Mouse (Mus musculus) midbrain, embryonic 11.5 days (tissue): ENCODE results near the gene Gli3. TPM values are rescaled to one million over a fixed set of nuclear protein-coding genes. Genes with fewer than 3 reads are reported as not detected.

Experiments used
- ATAC-seq: fragments of 200-750 bp; cut with Nextera tagmentation; 2 replicates; pipeline ENCODE4 v1.8.0; 2017; ENCODE audit warnings: moderate TSS enrichment, moderate library complexity; ENCODE audit not compliant: low FRiP score
- DNase-seq: peaks from one replicate; pipeline ENCODE4 v3.0.0; 2015; ENCODE audit warnings: low spot score; ENCODE audit errors: missing footprints
- H3K27ac ChIP-seq: fragments of 300-500 bp; sonication (generic); 2 replicates; pipeline ENCODE4 v1.5.1; 2014; ENCODE audit warnings: low read depth, low read length
- H3K27me3 ChIP-seq: fragments of 300-500 bp; sonication (generic); 2 replicates; pipeline ENCODE4 v1.6.1; 2014; ENCODE audit warnings: mild to moderate bottlenecking, low read length, moderate library complexity, mixed read lengths; ENCODE audit not compliant: control insufficient read depth, insufficient read depth
- H3K36me3 ChIP-seq: fragments of 300-500 bp; sonication (generic); 2 replicates; pipeline ENCODE4 v1.6.1; 2014; ENCODE audit warnings: mild to moderate bottlenecking, low read length, moderate library complexity, mixed read lengths; ENCODE audit not compliant: control insufficient read depth, insufficient read depth
- H3K4me1 ChIP-seq: fragments of 300-500 bp; sonication (generic); 2 replicates; pipeline ENCODE4 v1.6.1; 2014; ENCODE audit warnings: low read length; ENCODE audit not compliant: control insufficient read depth, insufficient read depth
- H3K4me2 ChIP-seq: fragments of 300-500 bp; sonication (generic); 2 replicates; pipeline ENCODE4 v1.6.1; 2014; ENCODE audit warnings: mild to moderate bottlenecking, moderate library complexity
- H3K4me3 ChIP-seq: fragments of 300-500 bp; sonication (generic); 2 replicates; pipeline ENCODE4 v1.5.1; 2014; ENCODE audit warnings: low read depth, low read length
- H3K9ac ChIP-seq: fragments of 300-500 bp; sonication (generic); 2 replicates; pipeline ENCODE4 v1.6.1; 2014; ENCODE audit warnings: low read length
- H3K9me3 ChIP-seq: fragments of 300-500 bp; sonication (generic); 2 replicates; pipeline ENCODE4 v1.6.1; 2016; ENCODE audit warnings: low read length; ENCODE audit not compliant: control insufficient read depth
- WGBS: fragments of 180-500 bp; shearing (Covaris S2); extraction: QIAGEN DNeasy Blood & Tissue Kit; methylation state at CpG from one replicate; pipeline ENCODE4 v1.1.7; 2014; 5-methylcytosine and 5-hydroxymethylcytosine counted together
- polyA plus RNA-seq: library from polyadenylated mRNA; unstranded; fragments of >200 nt; fragmentation: Nextera tagmentation; extraction: Ambion mirVana; gene quantifications from 2 replicates; pipeline ENCODE4 v1.2.1, GENCODE M21; 2014

Gli3 gene
- polyA plus RNA-seq, 1 experiment from 2014 or later, result 41.5 TPM

GRCm38 (mm10) chr13:15542053-15542452, 79.0 kb downstream of the Gli3 start:
- WGBS, result 12% methylated on average over 5 of the region's 5 CpGs
- peak overlapping the region; percentile 11; the same call in 1 of the 2 replicates for H3K4me2 ChIP-seq
- peak overlapping the region; percentile 80 for H3K27ac ChIP-seq
- H3K9me3 ChIP-seq, result no peaks in the 10 kb centered on the region
- no peak overlapping the region for H3K4me3 ChIP-seq
- no peaks in the 10 kb centered on the region; the same call in 1 of the 2 replicates for H3K27me3 ChIP-seq
- no peaks in the 10 kb centered on the region for H3K36me3 ChIP-seq
- H3K4me1 ChIP-seq, result peaks cover 61% of the 10 kb centered on the region
- peak overlapping the region; percentile 9; the same call in 1 of the 2 replicates for H3K9ac ChIP-seq
- DNase-seq (peak; percentile 90), ATAC-seq (peak; percentile 63)

DNA sequence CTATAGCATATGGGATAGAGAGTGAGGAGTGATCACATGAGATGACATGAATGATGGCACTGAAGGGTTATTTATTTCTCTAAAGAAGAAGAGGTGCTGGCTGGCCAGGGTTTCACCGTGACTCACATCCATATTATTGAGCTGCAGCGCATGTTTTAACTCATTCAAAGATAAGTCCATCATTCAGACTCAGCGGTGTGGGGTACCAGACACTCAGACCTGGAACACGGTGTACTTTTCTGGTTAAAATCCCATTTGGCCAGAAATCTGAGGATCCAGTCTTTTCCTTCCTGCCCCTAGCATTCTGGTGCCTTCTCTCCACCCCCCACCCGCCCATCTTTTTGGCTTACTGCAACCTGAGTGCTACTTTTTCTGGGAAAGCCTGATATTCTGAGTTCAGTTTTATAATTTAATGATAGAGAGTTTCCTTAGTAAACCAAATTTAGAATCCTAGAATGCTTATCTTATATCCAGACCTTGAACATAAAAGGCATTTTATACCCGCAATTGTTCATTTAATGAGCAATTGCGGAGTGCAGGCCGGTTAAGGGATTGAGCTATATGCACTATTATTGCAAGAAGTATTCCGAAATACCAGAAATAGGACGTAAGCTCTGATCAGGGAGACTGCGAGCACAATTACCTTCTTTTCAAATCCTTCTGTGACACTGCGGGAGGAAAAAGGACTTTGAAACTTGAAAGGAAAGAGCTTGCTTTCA, 80.3 kb downstream of the Gli3 start:
- Histone ChIP-seq H3K4me1 (peaks cover 57% of the 10 kb centered on the region), H3K9me3 (no peaks in the 10 kb centered on the region), H3K36me3 (no peaks in the 10 kb centered on the region), H3K27me3 (no peaks in the 10 kb centered on the region; the same call in 1 of the 2 replicates), H3K4me2 (peak overlapping the region; percentile 32), H3K27ac (peak overlapping the region; percentile 80), H3K4me3 (no peak overlapping the region), H3K9ac (peak overlapping the region; percentile 33; the same call in 1 of the 2 replicates)
- ATAC-seq (peak; percentile 4), DNase-seq (peak; percentile 92)
- 18% methylated on average over 12 of the region's 12 CpGs for WGBS

- H3K36me3 ChIP-seq, result no peaks in the 10 kb centered on the region
- ATAC-seq, result peak; percentile 84
- no peaks in the 10 kb centered on the region for H3K9me3 ChIP-seq
- peaks cover 57% of the 10 kb centered on the region for H3K4me1 ChIP-seq
- 12% methylated on average over 7 of the region's 7 CpGs for WGBS
- peak overlapping the region; percentile 80 for H3K27ac ChIP-seq
- DNase-seq, result peak; percentile 94
- peak overlapping the region; percentile 21; the same call in 1 of the 2 replicates for H3K4me2 ChIP-seq
- H3K9ac ChIP-seq, result no peak overlapping the region
- no peak overlapping the region for H3K4me3 ChIP-seq
- no peaks in the 10 kb centered on the region; the same call in 1 of the 2 replicates for H3K27me3 ChIP-seq
Observed at GRCm38 (mm10) chr13:15543888-15544640, 81.0 kb downstream of the Gli3 start.

DNA sequence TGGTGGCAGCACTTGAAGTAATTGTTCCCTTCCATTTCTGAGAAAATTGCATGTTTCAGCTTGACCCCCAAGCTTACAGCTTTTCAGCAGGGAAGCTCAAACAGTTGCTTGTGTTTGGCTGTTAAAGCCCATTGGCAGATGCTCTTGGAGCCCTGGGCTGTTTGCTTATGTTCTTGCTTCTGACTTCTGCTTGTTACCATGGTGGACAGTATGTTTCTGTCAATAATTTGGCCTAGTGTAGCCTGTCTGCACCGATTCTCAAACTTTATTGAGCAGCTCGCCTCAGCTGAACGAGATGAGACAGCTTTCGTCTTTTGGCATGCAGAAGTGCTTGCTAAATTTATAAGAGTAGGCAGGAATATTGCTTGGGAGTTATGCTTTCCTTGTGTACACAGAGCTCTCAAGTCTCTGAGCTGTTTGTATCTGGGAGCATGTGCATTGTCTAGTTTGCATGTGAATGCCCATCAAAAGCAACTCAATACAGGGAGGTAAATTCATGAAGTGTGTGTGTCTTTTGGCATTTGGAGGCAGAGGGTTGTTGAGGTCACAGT, 82.4 kb downstream of the Gli3 start:
- Histone ChIP-seq H3K27me3 (no peaks in the 10 kb centered on the region; the same call in 1 of the 2 replicates), H3K4me1 (peaks cover 58% of the 10 kb centered on the region), H3K36me3 (no peaks in the 10 kb centered on the region), H3K9me3 (no peaks in the 10 kb centered on the region), H3K4me3 (no peak overlapping the region), H3K27ac (peak overlapping the region; percentile 62; the same call in 1 of the 2 replicates), H3K9ac (no peak overlapping the region; the same call in 1 of the 2 replicates), H3K4me2 (peak overlapping the region; percentile 21; the same call in 1 of the 2 replicates)
- no peak for DNase-seq
- ATAC-seq, result no peak
- WGBS, result 45% methylated on average over 4 of the region's 4 CpGs

GRCm38 (mm10) chr13:15546258-15546657, 83.2 kb downstream of the Gli3 start:
- Histone ChIP-seq H3K9me3 (no peaks in the 10 kb centered on the region), H3K36me3 (no peaks in the 10 kb centered on the region), H3K9ac (no peak overlapping the region), H3K4me2 (no peak overlapping the region), H3K4me1 (peaks cover 53% of the 10 kb centered on the region), H3K27me3 (no peaks in the 10 kb centered on the region; the same call in 1 of the 2 replicates), H3K4me3 (no peak overlapping the region), H3K27ac (no peak overlapping the region)
- WGBS, result 70% methylated on average over 4 of the region's 4 CpGs
- ATAC-seq (no peak), DNase-seq (no peak)

DNA sequence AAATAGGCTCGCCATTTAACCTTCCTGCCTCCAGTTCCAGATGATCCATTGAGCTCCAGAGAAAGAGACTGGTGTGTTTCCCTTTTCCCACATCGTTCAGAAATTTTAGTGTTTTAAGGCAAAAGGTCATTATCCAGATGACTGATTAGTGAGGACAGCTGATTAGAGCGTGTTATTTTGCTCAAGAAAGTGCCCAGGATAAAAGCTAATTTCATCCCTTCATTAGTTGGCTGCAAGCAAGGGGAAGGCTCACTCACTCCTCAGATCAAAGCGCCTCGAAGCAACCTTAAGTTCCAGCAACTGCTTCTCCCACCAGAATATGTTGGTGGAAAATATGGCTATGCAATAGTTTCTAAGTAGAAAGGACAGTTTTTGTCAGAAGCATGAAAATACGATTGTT, 86.4 kb downstream of the Gli3 start:
- Histone ChIP-seq H3K9me3 (no peaks in the 10 kb centered on the region), H3K4me3 (no peak overlapping the region), H3K4me1 (peaks cover 29% of the 10 kb centered on the region), H3K27me3 (no peaks in the 10 kb centered on the region), H3K27ac (no peak overlapping the region), H3K36me3 (no peaks in the 10 kb centered on the region), H3K9ac (no peak overlapping the region), H3K4me2 (no peak overlapping the region)
- 56% methylated on average over 6 of the region's 6 CpGs for WGBS
- DNase-seq, result no peak
- ATAC-seq, result no peak

DNA sequence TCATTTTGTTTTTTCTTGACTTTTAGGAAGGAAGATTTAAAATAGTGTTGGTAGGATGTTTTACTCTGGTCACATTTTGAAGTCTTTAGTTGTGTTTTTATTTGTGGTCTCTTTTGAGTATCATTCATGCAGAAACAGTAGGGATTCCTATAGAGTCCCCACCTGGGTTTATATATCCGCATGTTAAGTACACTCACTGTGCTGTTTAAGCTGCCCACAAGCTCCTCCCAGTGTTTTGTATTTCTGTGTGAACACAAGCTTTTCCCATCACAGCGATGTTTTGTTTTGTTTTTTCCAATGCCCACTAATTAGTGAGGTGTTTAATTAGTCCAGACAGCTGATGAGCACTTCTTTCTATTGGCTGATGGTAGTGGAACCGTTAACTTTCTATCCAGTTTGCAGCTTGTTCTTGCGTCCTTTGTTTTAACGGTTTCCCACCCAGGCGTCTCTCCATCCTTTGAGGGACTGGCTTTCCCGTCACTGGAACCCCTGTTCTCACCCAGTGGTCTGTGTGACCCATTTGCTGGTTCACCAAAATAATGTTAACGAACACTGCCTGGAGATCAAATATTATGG, 87.1 kb downstream of the Gli3 start:
- ATAC-seq (no peak), DNase-seq (no peak)
- Histone ChIP-seq H3K4me1 (peaks cover 23% of the 10 kb centered on the region), H3K4me2 (no peak overlapping the region), H3K9ac (no peak overlapping the region), H3K36me3 (no peaks in the 10 kb centered on the region), H3K4me3 (no peak overlapping the region), H3K9me3 (no peaks in the 10 kb centered on the region), H3K27ac (no peak overlapping the region), H3K27me3 (no peaks in the 10 kb centered on the region)
- WGBS, result 62% methylated on average over 8 of the region's 8 CpGs

- H3K9ac ChIP-seq, result no peak overlapping the region
- no peaks in the 10 kb centered on the region for H3K36me3 ChIP-seq
- H3K27me3 ChIP-seq, result no peaks in the 10 kb centered on the region
- H3K9me3 ChIP-seq, result no peaks in the 10 kb centered on the region
- no peak for ATAC-seq
- no peak for DNase-seq
- H3K4me2 ChIP-seq, result no peak overlapping the region
- 62% methylated on average over 6 of the region's 6 CpGs for WGBS
- peaks cover 19% of the 10 kb centered on the region for H3K4me1 ChIP-seq
- no peak overlapping the region for H3K27ac ChIP-seq
- no peak overlapping the region for H3K4me3 ChIP-seq
Observed at GRCm38 (mm10) chr13:15550731-15551130, 87.7 kb downstream of the Gli3 start.
